Mouse (Mus musculus): Measurements from ENCODE around the gene Vmn1r31. TPM values are rescaled to one million over a fixed set of nuclear protein-coding genes. Genes with fewer than 3 reads are reported as not detected.

Vmn1r31 gene
- not detected in 2 replicates for polyA plus RNA-seq (2021; fragmentation: Nextera tagmentation)
- long read RNA-seq, experiment 1: 0 reads
- long read RNA-seq, experiment 2: 0 reads

GRCm38 (mm10) chr6:58475230-58475629, at the start of gene Vmn1r31:
Gene Vmn1r31 (minus strand): TSS chr6:58475330.

GRCm38 (mm10) chr6:58443285-58443684, 31.8 kb downstream of the Vmn1r31 start, which contains the start of gene Vmn1r30:
Gene Vmn1r30 (minus strand): TSS chr6:58443385.

Other genes with a start within 250 kb of the Vmn1r31 start
- not detected in 2 replicates for gene Vmn1r28, start 213.3 kb downstream of the Vmn1r31 start, polyA plus RNA-seq (2021; fragmentation: Nextera tagmentation)
- gene Vmn1r29, start 173.8 kb downstream of the Vmn1r31 start, polyA plus RNA-seq (2021; fragmentation: Nextera tagmentation): not detected in 2 replicates
- not detected in 2 replicates for gene Vmn1r30, start 31.9 kb downstream of the Vmn1r31 start, polyA plus RNA-seq (2021; fragmentation: Nextera tagmentation)
- 15.5 and 15.8 TPM in 2 replicates for gene Abcg2, start 109.2 kb upstream of the Vmn1r31 start, polyA plus RNA-seq (2021; fragmentation: Nextera tagmentation)

Measured in left cerebral cortex, adult 6 months (tissue).